Mouse (Mus musculus) 3134 (cell line): ENCODE measurements at regions not wholly inside any gene's neighbourhood (a gene's known extent, or its start where the extent isn't known, plus 50 kb on each side); places are given as distances from the start of the nearest gene placed in this dataset.

Source experiments
- DNase-seq: peaks from one replicate; pipeline ENCODE4 v3.0.0-alpha.2; 2011; ENCODE audit warnings: low spot score; ENCODE audit not compliant: insufficient read length; ENCODE audit errors: extremely low read depth

- DNase-seq = no peak
These were observed 114.9 kb upstream of the Ahr start for GRCm38 (mm10) chr12:35649772-35650171.

- DNase-seq = no peak
These were observed 107.6 kb upstream of the Ahr start for GRCm38 (mm10) chr12:35642473-35642872.

DNA sequence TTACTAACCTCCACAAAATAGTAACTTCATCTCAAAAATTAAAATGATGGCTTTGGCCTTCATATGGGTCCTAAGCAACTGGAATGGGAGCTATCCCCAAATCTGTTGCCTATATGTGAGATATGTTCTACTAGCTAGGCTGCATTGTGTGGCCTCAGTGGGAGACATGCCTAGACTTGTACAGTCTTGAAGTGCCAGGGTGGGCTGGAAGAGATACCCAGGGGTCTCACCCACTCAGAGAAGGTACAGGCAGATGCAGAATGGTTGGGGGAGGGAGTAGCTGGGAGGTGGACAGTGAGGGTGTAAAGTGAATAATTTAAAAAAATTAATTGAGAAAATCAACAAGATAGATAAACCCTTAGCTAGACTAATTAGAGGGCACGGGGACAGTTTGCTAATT, 106.9 kb upstream of the Ahr start:
- DNase-seq = no peak

GRCm38 (mm10) chr12:35640911-35641345, 106.1 kb upstream of the Ahr start:
- no peak for DNase-seq

DNA sequence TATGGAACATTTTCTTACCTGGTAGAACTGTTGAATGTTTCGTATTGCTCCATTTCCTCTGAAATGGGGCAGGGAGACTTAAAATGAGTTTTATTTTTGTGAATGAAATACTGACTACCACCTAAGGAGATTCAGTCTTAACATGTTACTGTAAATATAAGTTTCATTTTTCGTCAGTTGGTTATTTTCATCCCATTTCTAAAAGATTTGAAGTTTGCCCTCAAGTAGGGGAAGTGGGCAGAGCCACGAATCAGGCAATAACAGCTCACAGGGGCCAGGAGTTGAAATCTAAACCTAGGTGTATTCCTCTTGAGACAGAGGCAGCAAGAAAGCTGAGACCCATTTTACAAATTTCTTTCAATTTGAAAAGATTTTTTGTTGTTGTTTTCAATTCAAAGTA, 88.6 kb upstream of the Ahr start:
- DNase-seq = no peak

DNA sequence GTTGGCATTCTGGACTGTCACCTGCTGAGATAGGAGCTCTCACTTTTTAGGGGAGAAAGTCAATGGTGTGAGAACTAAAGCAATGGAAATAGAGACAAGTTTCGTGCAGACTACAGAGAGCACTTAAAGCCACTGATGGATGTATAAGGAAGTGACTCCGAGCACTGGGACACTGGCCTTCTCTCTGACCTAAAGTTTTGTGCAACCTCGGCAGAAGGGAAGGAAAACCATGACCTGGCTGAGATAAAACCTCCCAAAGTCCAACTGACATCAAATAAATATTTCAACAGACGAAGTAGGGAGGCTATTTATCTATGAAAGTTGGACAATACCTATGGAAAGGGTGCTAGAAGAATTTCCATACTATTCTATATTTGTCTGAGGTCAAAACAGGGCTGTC, 80.0 kb upstream of the Ahr start:
- no peak for DNase-seq

DNA sequence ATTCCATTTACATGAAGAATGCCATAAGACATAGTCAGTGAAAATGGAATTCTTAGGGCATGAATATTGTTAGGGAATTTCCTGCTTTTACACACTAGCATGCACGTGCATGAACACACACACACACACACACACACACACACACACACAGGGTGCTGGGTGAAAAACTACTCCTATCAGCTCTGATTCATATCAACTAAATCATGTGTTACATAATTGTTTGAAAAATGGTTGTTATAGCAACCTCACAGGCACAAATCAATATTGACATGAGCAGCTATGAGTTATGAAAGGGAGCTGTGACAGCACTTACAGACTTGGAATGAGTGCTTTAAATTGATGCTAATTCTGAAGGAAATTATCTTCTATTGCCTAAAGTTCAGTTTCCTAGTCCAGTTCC, 72.8 kb upstream of the Ahr start:
- no peak for DNase-seq

- DNase-seq = no peak
These were observed 68.9 kb upstream of the Ahr start for GRCm38 (mm10) chr12:35603742-35604141.

DNA sequence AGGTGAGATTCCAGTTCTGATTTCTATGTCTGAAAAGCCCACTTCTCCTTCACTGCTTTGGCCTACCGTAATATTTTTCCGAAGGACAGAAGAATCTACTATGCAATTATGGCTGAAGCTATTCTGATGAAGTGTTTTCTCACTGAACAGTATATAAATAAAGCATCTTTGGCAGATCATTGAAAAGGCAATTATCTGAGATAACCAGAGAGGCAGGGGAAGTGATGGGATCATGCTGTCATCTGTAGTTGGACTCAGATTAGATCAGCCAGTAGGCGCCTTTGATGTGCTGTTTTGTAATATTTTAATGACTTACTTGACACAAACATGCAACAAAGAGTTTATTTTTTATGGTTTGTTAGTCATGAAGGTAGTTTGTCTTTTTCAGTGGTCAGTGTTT, 67.8 kb upstream of the Ahr start:
- no peak for DNase-seq

DNA sequence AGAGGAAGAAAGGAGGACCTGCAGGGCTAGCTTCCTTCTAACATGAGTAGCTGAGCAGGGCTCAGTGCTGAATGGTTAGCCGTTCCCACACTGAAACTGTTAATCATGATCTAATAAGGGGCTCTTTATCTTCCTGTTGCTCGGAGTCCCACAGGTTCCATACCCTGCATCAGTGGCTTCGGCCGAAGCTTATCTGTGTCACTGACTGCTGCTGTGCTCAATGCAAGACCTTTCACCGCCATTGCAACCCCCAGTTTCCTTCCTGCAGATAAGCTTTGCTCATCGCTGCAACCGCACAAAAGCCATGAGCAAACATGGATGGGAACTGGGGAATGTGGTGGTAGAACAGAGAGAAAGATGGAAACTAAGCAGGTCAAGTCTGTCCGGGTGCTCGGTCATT, 63.5 kb upstream of the Ahr start:
- no peak for DNase-seq

DNA sequence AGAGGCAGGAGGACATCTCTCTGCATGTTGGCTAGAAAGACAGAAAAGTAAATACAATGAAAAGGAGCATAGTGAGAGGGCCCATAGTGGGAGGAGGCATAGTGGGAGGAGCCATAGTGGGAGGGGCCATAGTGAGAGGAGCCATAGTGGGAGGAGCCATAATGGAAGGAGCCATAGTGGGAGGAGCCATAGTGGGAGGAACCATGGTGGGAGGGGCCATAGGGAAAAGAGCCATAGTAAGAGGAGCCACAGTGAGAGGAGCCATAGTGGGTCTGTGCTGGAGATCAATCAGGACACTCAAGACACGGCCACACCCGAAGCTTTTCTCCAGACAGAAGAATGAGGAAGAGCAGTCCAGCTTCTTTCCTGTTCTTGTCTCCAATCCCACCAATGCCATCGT, 58.0 kb upstream of the Ahr start:
- DNase-seq = no peak
